Mouse (Mus musculus): Measurements from ENCODE around the gene Aar2. TPM values are rescaled to one million over a fixed set of nuclear protein-coding genes. Genes with fewer than 3 reads are reported as not detected.
A peak's percentile ranks its signal among the peaks of the same experiment; 100 is the strongest.
"Not testable (repeated sequence)": the region's sequence is repeated elsewhere in the genome, so short reads cannot be mapped to it uniquely, and the experiment has no call there.

Aar2 gene
- polyA plus RNA-seq, 1 experiment, result 16.8 TPM

DNA sequence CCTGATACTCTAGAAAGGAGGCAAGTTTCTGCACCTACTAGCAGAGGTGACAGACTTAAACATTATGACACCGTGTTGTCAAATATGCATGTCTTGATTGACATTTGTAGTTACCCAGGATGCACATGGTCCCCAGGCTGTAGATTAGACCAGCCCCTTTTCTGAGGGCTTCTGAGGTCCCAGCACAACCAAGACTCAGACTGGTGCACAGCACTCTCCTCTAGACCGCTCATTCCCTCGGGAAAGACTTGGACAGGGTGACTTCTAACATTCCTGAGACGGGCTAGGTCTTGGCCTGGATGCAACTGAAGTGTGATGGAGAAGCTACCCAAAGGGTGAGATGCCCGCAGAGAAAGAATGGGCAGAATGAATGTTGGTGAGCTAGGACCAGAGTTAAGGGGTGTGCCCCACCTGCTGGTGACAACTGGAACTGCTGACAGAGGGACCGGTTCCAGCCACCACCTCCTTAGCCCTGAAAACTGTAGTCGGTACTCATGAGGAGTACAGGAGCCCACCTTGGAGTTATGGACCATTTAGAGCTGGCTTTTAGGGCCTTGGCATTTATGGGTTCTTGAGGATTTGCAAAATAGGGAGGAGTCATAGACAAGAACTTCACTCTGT lies 31.7 kb upstream of the Aar2 start:
- Histone ChIP-seq H3K4me1 (ENCODE audit: control insufficient read depth, insufficient read depth, insufficient read length, low read length) (no peaks in the 10 kb centered on the region), H3K27me3 (ENCODE audit: control insufficient read depth, insufficient read depth, low read length) (no peaks in the 10 kb centered on the region), H3K27ac (ENCODE audit: insufficient read depth, low read depth, low read length) (no peak overlapping the region), H3K4me3 (ENCODE audit: low read depth, low read length) (no peak overlapping the region), H3K36me3 (ENCODE audit: control insufficient read depth, insufficient read depth, low read length) (no peaks in the 10 kb centered on the region)
- WGBS, result 22% methylated on average over 7 of the region's 7 CpGs
- TF ChIP-seq CTCF (IDR thresholded peaks at IDR 0.05; ENCODE audit: extremely low read depth, insufficient read length, insufficient replicate concordance, low read depth, low read length) (peak; percentile 88), POLR2A (IDR thresholded peaks at IDR 0.05; ENCODE audit: low read depth, low read length) (no peak)

GRCm38 (mm10) chr2:156516678-156517077 lies 30.7 kb upstream of the Aar2 start:
- not testable (repeated sequence) for H3K4me3 ChIP-seq (ENCODE audit: low read depth, low read length); H3K4me1 ChIP-seq (ENCODE audit: control insufficient read depth, insufficient read depth, insufficient read length, low read length); H3K27ac ChIP-seq (ENCODE audit: insufficient read depth, low read depth, low read length); H3K27me3 ChIP-seq (ENCODE audit: control insufficient read depth, insufficient read depth, low read length); H3K36me3 ChIP-seq (ENCODE audit: control insufficient read depth, insufficient read depth, low read length)
- 69% methylated on average over 2 of the region's 2 CpGs for WGBS

DNA sequence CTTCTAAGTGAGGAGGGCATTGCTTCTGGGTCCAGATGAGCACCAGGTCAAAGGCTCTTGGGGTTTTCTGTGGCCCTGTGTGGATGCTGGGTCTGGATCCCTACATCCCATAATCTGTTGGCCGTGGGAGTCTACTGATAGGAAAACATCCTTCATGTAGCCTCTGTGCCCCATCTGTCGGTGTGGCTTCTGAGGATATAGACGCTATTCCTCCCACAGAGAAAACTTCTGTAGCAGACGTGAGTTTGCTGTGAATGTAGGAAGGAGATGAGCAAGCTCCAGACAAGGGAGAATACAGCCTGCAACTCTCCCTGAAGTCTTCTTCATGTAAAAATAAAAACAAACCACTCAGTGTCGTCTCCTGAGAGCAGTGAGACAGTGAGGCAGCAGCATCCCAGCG lies 29.1 kb upstream of the Aar2 start:
- Histone ChIP-seq H3K4me3 (ENCODE audit: low read depth, low read length) (no peak overlapping the region), H3K36me3 (ENCODE audit: control insufficient read depth, insufficient read depth, low read length) (no peaks in the 10 kb centered on the region), H3K4me1 (ENCODE audit: control insufficient read depth, insufficient read depth, insufficient read length, low read length) (no peaks in the 10 kb centered on the region), H3K27me3 (ENCODE audit: control insufficient read depth, insufficient read depth, low read length) (no peaks in the 10 kb centered on the region), H3K27ac (ENCODE audit: insufficient read depth, low read depth, low read length) (no peak overlapping the region)
- TF ChIP-seq CTCF (IDR thresholded peaks at IDR 0.05; ENCODE audit: extremely low read depth, insufficient read length, insufficient replicate concordance, low read depth, low read length) (no peak), POLR2A (IDR thresholded peaks at IDR 0.05; ENCODE audit: low read depth, low read length) (no peak)
- WGBS, result 81% methylated on average over 6 of the region's 6 CpGs

- no peaks in the 10 kb centered on the region for H3K27me3 ChIP-seq (ENCODE audit: control insufficient read depth, insufficient read depth, low read length)
- TF ChIP-seq CTCF (IDR thresholded peaks at IDR 0.05; ENCODE audit: extremely low read depth, insufficient read length, insufficient replicate concordance, low read depth, low read length) (no peak), POLR2A (IDR thresholded peaks at IDR 0.05; ENCODE audit: low read depth, low read length) (no peak)
- H3K4me1 ChIP-seq (ENCODE audit: control insufficient read depth, insufficient read depth, insufficient read length, low read length), result no peaks in the 10 kb centered on the region
- no peak overlapping the region for H3K4me3 ChIP-seq (ENCODE audit: low read depth, low read length)
- no peak overlapping the region for H3K27ac ChIP-seq (ENCODE audit: insufficient read depth, low read depth, low read length)
- H3K36me3 ChIP-seq (ENCODE audit: control insufficient read depth, insufficient read depth, low read length), result no peaks in the 10 kb centered on the region
- 93% methylated on average over 5 of the region's 5 CpGs for WGBS
These were observed 27.8 kb upstream of the Aar2 start for GRCm38 (mm10) chr2:156519584-156519983.

- Histone ChIP-seq H3K27ac (ENCODE audit: insufficient read depth, low read depth, low read length) (no peak overlapping the region), H3K4me1 (ENCODE audit: control insufficient read depth, insufficient read depth, insufficient read length, low read length) (no peaks in the 10 kb centered on the region), H3K27me3 (ENCODE audit: control insufficient read depth, insufficient read depth, low read length) (no peaks in the 10 kb centered on the region), H3K4me3 (ENCODE audit: low read depth, low read length) (no peak overlapping the region), H3K36me3 (ENCODE audit: control insufficient read depth, insufficient read depth, low read length) (no peaks in the 10 kb centered on the region)
- 79% methylated on average over 11 of the region's 11 CpGs for WGBS
- no peak for TF ChIP-seq CTCF (IDR thresholded peaks at IDR 0.05; ENCODE audit: extremely low read depth, insufficient read length, insufficient replicate concordance, low read depth, low read length)
- TF ChIP-seq POLR2A (IDR thresholded peaks at IDR 0.05; ENCODE audit: low read depth, low read length), result no peak
These were observed 24.4 kb upstream of the Aar2 start for GRCm38 (mm10) chr2:156522994-156523393.

DNA sequence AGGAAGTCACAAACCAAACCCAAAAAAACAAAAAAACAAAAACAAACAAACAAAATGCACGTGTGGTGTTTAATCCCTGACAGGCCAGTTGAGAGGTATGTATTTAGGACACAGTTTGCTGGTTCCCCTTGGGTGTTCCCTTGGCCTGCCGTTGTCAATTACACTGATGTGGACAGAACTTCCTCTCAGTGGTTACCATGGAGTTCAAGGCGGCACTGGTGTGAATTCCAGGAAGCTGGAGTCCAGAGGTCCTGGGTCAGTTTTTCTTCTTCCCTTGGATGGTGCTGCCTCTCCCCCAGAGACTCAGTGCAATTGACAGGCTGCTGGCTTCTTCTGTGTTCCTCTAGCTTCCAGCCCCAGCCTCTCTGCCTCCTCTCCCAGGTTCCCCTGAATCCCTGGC lies 23.3 kb upstream of the Aar2 start:
- TF ChIP-seq POLR2A (IDR thresholded peaks at IDR 0.05; ENCODE audit: low read depth, low read length), result no peak
- no peak for TF ChIP-seq CTCF (IDR thresholded peaks at IDR 0.05; ENCODE audit: extremely low read depth, insufficient read length, insufficient replicate concordance, low read depth, low read length)

DNA sequence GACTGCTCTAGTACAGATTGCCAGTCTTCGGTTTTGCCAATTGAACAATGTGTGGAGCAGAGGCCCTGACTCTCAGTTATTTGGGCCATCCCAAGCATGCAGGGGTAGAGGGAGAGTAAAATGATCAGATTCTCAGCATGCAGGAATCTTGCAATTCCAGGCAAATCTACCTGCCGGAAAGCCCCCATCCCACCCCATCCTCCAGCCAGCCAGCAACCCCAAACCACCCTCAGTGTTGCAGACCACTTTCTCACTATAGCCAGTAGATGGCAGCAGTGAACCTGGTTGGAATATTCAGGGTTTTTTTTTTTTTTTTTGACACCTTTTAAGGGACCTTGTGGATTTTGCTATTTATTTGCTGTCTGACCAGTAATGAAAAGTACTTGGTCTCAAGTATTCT lies 17.7 kb upstream of the Aar2 start:
- H3K36me3 ChIP-seq (ENCODE audit: control insufficient read depth, insufficient read depth, low read length), result no peaks in the 10 kb centered on the region
- H3K27ac ChIP-seq (ENCODE audit: insufficient read depth, low read depth, low read length), result no peak overlapping the region
- WGBS, result 52% methylated on average over 2 of the region's 2 CpGs
- TF ChIP-seq CTCF (IDR thresholded peaks at IDR 0.05; ENCODE audit: extremely low read depth, insufficient read length, insufficient replicate concordance, low read depth, low read length), result peak; percentile 68; the same call in 1 of the 2 replicates
- no peak for TF ChIP-seq POLR2A (IDR thresholded peaks at IDR 0.05; ENCODE audit: low read depth, low read length)
- no peaks in the 10 kb centered on the region for H3K4me1 ChIP-seq (ENCODE audit: control insufficient read depth, insufficient read depth, insufficient read length, low read length)
- H3K4me3 ChIP-seq (ENCODE audit: low read depth, low read length), result no peak overlapping the region
- no peaks in the 10 kb centered on the region for H3K27me3 ChIP-seq (ENCODE audit: control insufficient read depth, insufficient read depth, low read length)

More for the DNA sequence above, 23.3 kb upstream of the Aar2 start:
- Histone ChIP-seq H3K27ac (ENCODE audit: insufficient read depth, low read depth, low read length) (no peak overlapping the region), H3K36me3 (ENCODE audit: control insufficient read depth, insufficient read depth, low read length) (no peaks in the 10 kb centered on the region), H3K4me1 (ENCODE audit: control insufficient read depth, insufficient read depth, insufficient read length, low read length) (no peaks in the 10 kb centered on the region), H3K4me3 (ENCODE audit: low read depth, low read length) (no peak overlapping the region), H3K27me3 (ENCODE audit: control insufficient read depth, insufficient read depth, low read length) (no peaks in the 10 kb centered on the region)
- WGBS, result 41% methylated on average over 3 of the region's 3 CpGs

Data from small intestine, adult 2 months (tissue).